Mouse (Mus musculus) pancreas, adult 10 weeks (tissue): ENCODE data around the gene Mdga2. TPM values are rescaled to one million over a fixed set of nuclear protein-coding genes. Genes with fewer than 3 reads are reported as not detected.

Source experiments
- polyA plus RNA-seq: library from polyadenylated mRNA; stranded (reverse); fragments of 350-450 nt; fragmentation: Illumina TruSeq; extraction: RNeasy Lipid Tissue Mini Kit (QIAGEN cat#74804); gene quantifications from one replicate; pipeline ENCODE4 v1.2.3, GENCODE M21; 2015; ENCODE audit warnings: low read depth, low replicate concordance; ENCODE audit not compliant: insufficient read depth

The Mdga2 gene
- polyA plus RNA-seq = not detected

DNA sequence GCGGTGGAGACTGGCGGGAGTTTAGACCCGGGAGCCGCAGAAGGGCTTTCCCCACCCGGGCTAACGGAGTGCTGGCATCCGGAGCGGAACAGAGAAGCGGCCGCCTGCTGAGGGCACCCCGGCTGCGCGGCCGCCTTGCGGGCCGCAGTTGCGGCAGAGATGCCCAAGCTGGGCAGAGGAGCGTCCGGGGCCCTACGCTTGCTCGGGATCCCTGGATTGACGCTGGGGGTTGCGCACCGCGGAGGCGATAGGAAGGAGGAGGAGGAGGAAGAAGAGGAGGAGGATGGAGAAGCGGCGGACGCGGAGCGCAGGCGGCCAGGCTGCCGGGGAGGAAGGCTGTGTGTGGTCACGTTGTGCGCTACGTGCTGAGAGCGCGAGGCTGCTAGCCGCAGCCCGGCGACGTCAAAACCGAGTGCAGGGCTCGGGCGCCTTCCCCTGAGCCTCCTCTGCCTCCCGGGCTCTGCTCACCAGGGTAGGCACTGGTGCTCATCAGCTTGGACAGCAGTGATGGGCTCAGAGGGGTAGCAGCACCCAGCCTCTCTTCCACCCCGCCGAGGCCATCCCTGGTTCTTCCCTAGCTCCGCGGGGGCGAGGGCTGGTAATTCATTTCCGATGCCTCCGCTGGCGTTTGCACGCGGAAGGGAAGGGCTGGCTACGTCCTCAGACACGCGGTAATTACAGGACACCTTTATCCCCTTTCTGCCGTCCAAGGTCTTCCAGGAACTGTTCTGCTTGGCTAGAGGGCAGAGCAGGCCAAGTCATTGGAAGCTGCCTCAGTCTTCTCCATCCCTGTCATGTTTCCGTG lies at the start of gene Mdga2:
Mdga2 (minus strand) TSS at position 329 of the 805 bp plus-strand sequence.

